Mouse (Mus musculus) intestine, postnatal 0 days (tissue): ENCODE measurements around the gene Cdr2l. TPM values are rescaled to one million over a fixed set of nuclear protein-coding genes. Genes with fewer than 3 reads are reported as not detected.

Experiments used
- ATAC-seq: fragments of 200-750 bp; cut with Nextera tagmentation; 2 replicates; pipeline ENCODE4 v1.8.0; 2017; ENCODE audit warnings: mild to moderate bottlenecking, moderate TSS enrichment, moderate library complexity
- H3K27ac ChIP-seq: fragments of 300-500 bp; sonication (generic); 2 replicates; pipeline ENCODE4 v1.5.1; 2014; ENCODE audit warnings: mild to moderate bottlenecking, low read depth, low read length, moderate library complexity
- H3K27me3 ChIP-seq: fragments of 300-500 bp; sonication (generic); replicated peaks from 2 replicates; pipeline ENCODE4 v1.6.1; 2014; ENCODE audit warnings: low read length, mixed read lengths; ENCODE audit not compliant: control insufficient read depth, insufficient read depth
- H3K36me3 ChIP-seq: fragments of 300-500 bp; sonication (generic); 2 replicates; pipeline ENCODE4 v1.6.1; 2014; ENCODE audit warnings: mild to moderate bottlenecking, moderate library complexity; ENCODE audit not compliant: control insufficient read depth, insufficient read depth
- H3K4me1 ChIP-seq: fragments of 300-500 bp; sonication (generic); replicated peaks from 2 replicates; pipeline ENCODE4 v1.6.1; 2014; ENCODE audit warnings: antibody characterized with exemption, low read length, mixed read lengths; ENCODE audit not compliant: control insufficient read depth, insufficient read depth
- H3K4me2 ChIP-seq: fragments of 300-500 bp; sonication (generic); replicated peaks from 2 replicates; pipeline ENCODE4 v1.6.1; 2014; ENCODE audit warnings: low read depth, mild to moderate bottlenecking, moderate library complexity
- H3K4me3 ChIP-seq: fragments of 300-500 bp; sonication (generic); 2 replicates; pipeline ENCODE4 v1.5.1; 2014; ENCODE audit warnings: low read depth, low read length
- H3K9ac ChIP-seq: fragments of 300-500 bp; sonication (generic); 2 replicates; pipeline ENCODE4 v1.6.1; 2014; ENCODE audit warnings: mild to moderate bottlenecking, low read depth, low read length
- H3K9me3 ChIP-seq: fragments of 300-500 bp; sonication (generic); 2 replicates; pipeline ENCODE4 v1.6.1; 2016; ENCODE audit warnings: mixed run types; ENCODE audit not compliant: control insufficient read depth
- CTCF ChIP-seq: sonication (generic); IDR thresholded peaks from 2 replicates; pipeline ENCODE4 v1.5.1; 2016; ENCODE audit warnings: low read depth, mild to moderate bottlenecking, control low read depth, antibody characterized with exemption, moderate library complexity
- WGBS: fragments of 180-500 bp; shearing (Covaris S2); extraction: QIAGEN DNeasy Blood & Tissue Kit; methylation state at CpG from one replicate; pipeline ENCODE4 v1.1.7; 2014; 5-methylcytosine and 5-hydroxymethylcytosine counted together
- polyA plus RNA-seq: library from polyadenylated mRNA; unstranded; fragments of >200 nt; fragmentation: Nextera tagmentation; extraction: Ambion mirVana; gene quantifications from 2 replicates; pipeline ENCODE4 v1.2.1, GENCODE M21; 2015

Gene Cdr2l
- polyA plus RNA-seq, 1 experiment from 2014 or later = 3.9 TPM

GRCm38 (mm10) chr11:115437571-115438122, 55.9 kb downstream of the Cdr2l start:
- Histone ChIP-seq H3K4me1 (peaks cover 4% of the 10 kb centered on the region; the same call in 1 of the 2 replicates), H3K36me3 (no peaks in the 10 kb centered on the region; the same call in 1 of the 2 replicates), H3K27me3 (no peaks in the 10 kb centered on the region), H3K4me3 (no peak overlapping the region), H3K4me2 (no peak overlapping the region), H3K9ac (no peak overlapping the region), H3K9me3 (no peaks in the 10 kb centered on the region), H3K27ac (no peak overlapping the region)
- ATAC-seq = no peak
- WGBS = 65% methylated on average over 5 of the region's 5 CpGs
- no peak for TF ChIP-seq CTCF

DNA sequence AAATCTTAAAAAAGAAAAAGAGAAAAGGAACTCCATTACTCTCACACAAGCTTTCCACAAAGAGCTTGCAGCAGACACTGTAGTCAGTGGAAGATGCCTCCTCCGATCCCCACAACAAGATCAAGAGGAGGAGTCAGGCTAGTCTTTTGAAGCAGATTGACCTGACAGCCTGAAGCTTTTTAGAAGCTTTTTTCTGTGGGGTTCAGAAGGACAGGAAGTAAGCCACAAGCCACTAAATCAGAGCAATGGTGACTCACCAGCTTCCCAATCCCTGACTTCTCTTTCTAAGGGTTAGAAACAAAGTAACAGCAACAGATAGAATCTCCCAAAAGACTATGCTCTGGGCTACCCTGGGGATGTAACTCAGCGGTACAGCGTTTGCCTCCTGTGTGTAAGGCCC, 57.6 kb downstream of the Cdr2l start:
- no peak for ATAC-seq
- H3K4me2 ChIP-seq = no peak overlapping the region
- no peaks in the 10 kb centered on the region for H3K4me1 ChIP-seq
- WGBS = 83% methylated on average over 3 of the region's 3 CpGs
- no peaks in the 10 kb centered on the region for H3K27me3 ChIP-seq
- no peaks in the 10 kb centered on the region for H3K9me3 ChIP-seq
- H3K36me3 ChIP-seq = no peaks in the 10 kb centered on the region
- no peak overlapping the region for H3K9ac ChIP-seq
- H3K27ac ChIP-seq = no peak overlapping the region
- TF ChIP-seq CTCF = no peak
- H3K4me3 ChIP-seq = no peak overlapping the region

DNA sequence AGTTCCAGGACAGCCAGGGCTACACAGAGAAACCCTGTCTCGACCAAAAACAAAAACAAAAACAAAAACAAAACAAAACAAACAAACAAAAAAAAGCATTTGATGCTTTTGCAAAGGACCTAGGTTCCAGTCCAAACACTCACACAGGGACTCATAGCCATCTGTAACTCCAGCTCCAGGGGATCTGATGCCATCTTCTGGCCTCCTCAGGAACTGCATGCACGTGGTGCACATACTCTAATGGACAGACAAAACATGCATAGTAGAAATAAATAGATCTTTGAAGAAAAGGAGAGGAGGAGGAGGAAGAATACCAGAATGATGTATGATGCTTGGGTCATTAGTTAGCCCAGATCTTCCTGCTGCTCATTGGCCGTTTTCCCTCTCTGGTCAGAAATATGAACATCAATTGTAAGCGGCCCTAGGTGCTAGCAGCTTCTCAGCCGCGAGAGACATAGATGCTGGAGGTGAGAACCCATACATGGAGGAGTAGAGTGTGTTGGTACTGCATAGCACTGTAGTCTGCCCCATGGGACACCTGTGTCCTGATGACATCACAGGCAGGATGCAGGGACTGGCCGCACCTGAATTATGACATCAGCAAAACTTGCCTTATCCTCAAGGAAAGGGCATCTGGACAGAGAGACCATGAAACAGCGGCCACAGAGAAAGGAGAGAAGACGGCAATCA, 58.3 kb downstream of the Cdr2l start, which contains the start of gene Trim80:
Gene Trim80, plus strand, starts transcription at position 640 of the 690 bp plus-strand sequence.
- Histone ChIP-seq H3K27me3 (no peaks in the 10 kb centered on the region), H3K9me3 (no peaks in the 10 kb centered on the region), H3K27ac (no peak within 1 kb of the TSS), H3K9ac (no peak within 1 kb of the TSS), H3K4me1 (no peaks in the 10 kb centered on the region), H3K4me3 (no peak within 1 kb of the TSS), H3K4me2 (no peak within 1 kb of the TSS), H3K36me3 (no peaks in the 10 kb centered on the region)
- peak; percentile 50 for TF ChIP-seq CTCF
- ATAC-seq = no peak
- 92% methylated on average over 9 of the region's 9 CpGs for WGBS

- ATAC-seq = no peak
- Histone ChIP-seq H3K9ac (no peak overlapping the region), H3K27ac (no peak overlapping the region), H3K27me3 (no peaks in the 10 kb centered on the region), H3K36me3 (no peaks in the 10 kb centered on the region), H3K4me1 (no peaks in the 10 kb centered on the region), H3K9me3 (no peaks in the 10 kb centered on the region), H3K4me3 (no peak overlapping the region), H3K4me2 (no peak overlapping the region)
- 56% methylated on average over 15 of the region's 15 CpGs for WGBS
- no peak for TF ChIP-seq CTCF
Observed at GRCm38 (mm10) chr11:115441417-115441816, 59.7 kb downstream of the Cdr2l start.

Other genes starting within 250 kb of the Cdr2l start
- 1.1 and 1.3 TPM in 2 replicates for gene Cd300lf, start 247.9 kb upstream of the Cdr2l start, polyA plus RNA-seq
- gene Slc9a3r1, start 218.6 kb upstream of the Cdr2l start, polyA plus RNA-seq = 679 and 754 TPM in 2 replicates
- 19.2 and 20.1 TPM in 2 replicates for gene Tmem104, start 194.4 kb upstream of the Cdr2l start, polyA plus RNA-seq
- gene Nat9, start 194.1 kb upstream of the Cdr2l start, polyA plus RNA-seq = 35.0 and 35.7 TPM in 2 replicates
- not detected in 2 replicates for gene Grin2c, start 114.7 kb upstream of the Cdr2l start, polyA plus RNA-seq
- 8.0 and 8.2 TPM in 2 replicates for gene Fdxr, start 104.9 kb upstream of the Cdr2l start, polyA plus RNA-seq
- gene Fads6, start 84.3 kb upstream of the Cdr2l start, polyA plus RNA-seq = 0.26 and 0.55 TPM in 2 replicates
- 0.05 TPM in 1 of 2 replicates, not detected in the other for gene Otop2, start 74.8 kb upstream of the Cdr2l start, polyA plus RNA-seq
- 0.05 and 0.09 TPM in 2 replicates for gene Ush1g, start 59.9 kb upstream of the Cdr2l start, polyA plus RNA-seq
- gene Otop3, start 47.2 kb upstream of the Cdr2l start, polyA plus RNA-seq = 2.3 and 4.3 TPM in 2 replicates
- gene Hid1, start 14.2 kb upstream of the Cdr2l start, polyA plus RNA-seq = 10.8 and 12.1 TPM in 2 replicates
- gene Mrpl58, start 21.8 kb downstream of the Cdr2l start, polyA plus RNA-seq = 143 and 145 TPM in 2 replicates
- gene Atp5h, start 38.0 kb downstream of the Cdr2l start, polyA plus RNA-seq = 1,235 and 1,272 TPM in 2 replicates
- gene Kctd2, start 38.2 kb downstream of the Cdr2l start, polyA plus RNA-seq = 17.5 and 18.6 TPM in 2 replicates
- gene Trim80, start 58.6 kb downstream of the Cdr2l start, polyA plus RNA-seq = 0.64 and 1.1 TPM in 2 replicates
- 3.0 and 3.4 TPM in 2 replicates for gene Slc16a5, start 80.6 kb downstream of the Cdr2l start, polyA plus RNA-seq
- gene Armc7, start 93.8 kb downstream of the Cdr2l start, polyA plus RNA-seq = 6.9 and 7.0 TPM in 2 replicates
- gene Nt5c, start 109.9 kb downstream of the Cdr2l start, polyA plus RNA-seq = 189 and 194 TPM in 2 replicates
- 255 and 263 TPM in 2 replicates for gene Jpt1, start 132.5 kb downstream of the Cdr2l start, polyA plus RNA-seq
- gene Sumo2, start 154.4 kb downstream of the Cdr2l start, polyA plus RNA-seq = 404 and 414 TPM in 2 replicates
- 30.4 and 31.5 TPM in 2 replicates for gene Nup85, start 182.5 kb downstream of the Cdr2l start, polyA plus RNA-seq
- gene Mrps7, start 222.0 kb downstream of the Cdr2l start, polyA plus RNA-seq = 51.6 and 52.2 TPM in 2 replicates
- 5.7 and 5.8 TPM in 2 replicates for gene Gga3, start 222.1 kb downstream of the Cdr2l start, polyA plus RNA-seq
- 43.0 and 48.9 TPM in 2 replicates for gene Mif4gd, start 231.1 kb downstream of the Cdr2l start, polyA plus RNA-seq
- 19.1 and 19.5 TPM in 2 replicates for gene Slc25a19, start 246.4 kb downstream of the Cdr2l start, polyA plus RNA-seq